Mouse (Mus musculus): ENCODE measurements around the gene Slc3a2. TPM values are rescaled to one million over a fixed set of nuclear protein-coding genes. Genes with fewer than 3 reads are reported as not detected.

Gene Slc3a2
- total RNA-seq, 2 experiments from 2014 or later = 97.4 to 178 TPM

- no peak for DNase-seq
Observed at GRCm38 (mm10) chr19:8711949-8712869, 11.0 kb downstream of the Slc3a2 start.

DNA sequence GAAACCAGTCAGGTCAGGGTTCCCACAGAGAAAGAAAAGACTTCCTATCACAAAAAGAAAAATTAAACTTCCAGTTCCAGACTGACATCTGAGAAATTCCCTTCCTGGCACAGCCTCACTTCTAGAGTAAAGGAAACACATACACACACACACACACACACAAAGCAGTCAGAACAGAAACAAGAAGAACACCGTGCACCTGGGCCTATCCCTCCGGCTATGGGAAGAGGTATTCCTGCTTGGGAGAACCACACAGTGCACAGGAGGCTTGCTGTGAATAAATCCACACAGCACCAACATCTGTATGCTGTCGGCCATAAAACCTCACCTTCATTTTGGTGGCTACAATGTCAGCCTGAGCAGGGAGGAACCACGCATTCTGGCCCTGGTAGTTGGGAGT is 11.7 kb downstream of the Slc3a2 start:
- DNase-seq = no peak

DNA sequence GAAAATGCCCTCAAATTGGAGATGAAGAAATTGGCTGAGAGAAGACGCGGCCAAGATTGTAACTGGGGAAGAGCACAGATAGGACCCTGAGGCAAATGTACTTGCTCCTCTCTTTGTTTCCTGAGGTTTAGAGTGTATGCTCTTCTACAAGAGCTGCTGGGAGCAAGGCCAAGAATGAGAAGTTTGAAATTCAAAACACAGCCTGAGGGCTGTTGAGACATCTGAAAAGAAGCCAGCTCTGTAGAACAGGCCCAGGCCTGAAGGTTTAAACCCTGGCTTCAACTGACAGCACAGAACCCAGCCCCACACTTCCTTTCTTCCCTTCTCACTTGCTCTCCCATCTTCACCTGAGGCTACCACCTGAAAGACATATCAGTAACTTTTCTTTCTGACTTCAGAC is 13.1 kb downstream of the Slc3a2 start:
- peak; percentile 19 for DNase-seq

DNA sequence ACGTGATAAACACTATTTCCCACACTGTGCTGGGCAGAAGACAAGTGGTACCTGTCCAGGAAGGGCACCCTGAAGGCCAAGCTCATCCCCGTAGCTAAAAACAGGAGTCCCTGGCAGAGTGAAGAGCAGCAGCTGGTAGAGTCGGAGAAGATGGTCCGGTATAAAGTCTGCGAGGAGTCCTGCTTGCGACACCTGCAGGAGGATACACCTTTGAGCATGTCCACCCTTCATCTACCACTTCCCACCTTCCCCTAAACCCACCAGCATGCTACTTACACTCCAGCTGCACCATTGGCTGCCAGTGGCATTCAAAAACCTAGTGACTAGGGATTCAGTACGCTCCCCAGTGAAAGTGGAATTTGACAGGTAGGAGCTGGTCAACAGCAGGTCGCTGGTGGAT is 14.2 kb downstream of the Slc3a2 start:
- DNase-seq = no peak

DNA sequence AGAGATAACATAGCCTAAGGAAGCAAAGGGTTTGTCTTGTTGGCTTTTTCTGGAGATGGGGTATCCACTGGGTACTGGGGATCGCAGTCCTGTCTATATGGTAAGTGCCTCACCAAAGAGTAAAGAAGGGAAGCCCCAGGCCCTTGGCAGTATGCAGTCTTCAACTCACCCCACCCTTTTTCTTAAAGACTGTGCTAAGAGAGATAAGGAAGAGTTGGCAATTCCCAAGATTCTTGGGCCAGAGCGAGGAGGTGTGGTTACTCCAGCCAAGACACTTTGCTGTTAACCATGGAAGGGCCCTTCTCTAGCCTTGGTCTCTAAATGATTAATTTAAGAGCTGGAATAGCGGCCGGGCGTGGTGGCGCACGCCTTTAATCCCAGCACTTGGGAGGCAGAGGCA is 16.2 kb downstream of the Slc3a2 start:
- no peak for DNase-seq

DNA sequence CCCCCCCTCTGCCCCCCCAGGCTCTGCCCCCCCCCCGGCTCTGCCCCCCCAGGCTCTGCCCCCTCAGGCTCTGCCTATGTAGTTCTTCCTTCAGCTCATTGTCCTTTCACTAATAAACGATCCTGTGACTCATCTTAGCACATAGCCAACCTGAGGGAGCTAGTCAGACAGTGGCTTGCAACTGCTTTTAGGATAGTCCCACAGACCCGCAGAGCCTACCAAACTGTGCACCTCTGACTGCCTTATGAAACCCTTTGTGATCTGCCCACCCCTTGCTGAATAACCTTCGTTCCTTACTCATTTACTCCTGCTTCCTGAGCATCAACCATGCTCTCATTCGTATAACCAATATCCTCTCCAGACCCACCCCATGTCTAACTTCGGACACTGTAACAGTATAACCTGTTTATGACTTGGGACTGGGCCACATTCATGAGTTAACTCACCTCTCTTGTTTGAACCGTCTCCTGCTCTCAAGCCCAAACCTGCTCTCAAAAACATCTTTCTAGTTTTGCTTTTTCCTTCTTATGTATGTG is 17.0 kb downstream of the Slc3a2 start:
- no peak for DNase-seq

DNA sequence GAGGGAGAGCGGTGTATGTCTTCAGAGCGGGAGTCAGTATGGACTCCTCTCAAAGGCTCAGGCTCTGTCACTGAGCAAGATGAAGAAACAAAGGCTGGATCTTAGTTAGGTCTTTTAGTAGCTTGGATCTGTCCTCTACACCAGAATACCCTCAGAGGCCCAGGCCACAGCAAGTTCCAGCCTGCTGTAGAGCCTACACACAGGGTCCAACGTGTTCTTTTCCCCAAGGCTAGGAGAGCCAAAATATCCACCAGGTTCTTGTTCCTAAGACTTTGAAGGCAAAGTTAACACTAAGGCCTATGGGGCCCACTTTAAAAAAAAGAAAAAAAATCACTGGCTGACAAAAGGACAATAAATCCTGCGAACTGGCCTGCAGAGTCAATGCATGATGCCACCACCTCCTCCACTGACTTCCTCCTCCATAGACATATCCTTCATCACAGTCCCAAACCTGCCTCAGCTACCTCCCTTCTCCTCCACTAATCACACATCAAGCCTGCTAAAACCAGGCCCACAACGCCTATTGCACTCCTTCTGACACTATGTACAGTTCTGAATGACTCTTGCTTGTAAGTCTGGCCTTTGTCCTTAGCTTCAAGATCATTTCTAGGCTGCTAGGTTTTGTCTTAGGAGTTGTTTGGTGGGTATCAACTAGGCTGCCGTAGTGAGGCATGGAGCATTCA is 18.0 kb downstream of the Slc3a2 start:
- DNase-seq = no peak

DNA sequence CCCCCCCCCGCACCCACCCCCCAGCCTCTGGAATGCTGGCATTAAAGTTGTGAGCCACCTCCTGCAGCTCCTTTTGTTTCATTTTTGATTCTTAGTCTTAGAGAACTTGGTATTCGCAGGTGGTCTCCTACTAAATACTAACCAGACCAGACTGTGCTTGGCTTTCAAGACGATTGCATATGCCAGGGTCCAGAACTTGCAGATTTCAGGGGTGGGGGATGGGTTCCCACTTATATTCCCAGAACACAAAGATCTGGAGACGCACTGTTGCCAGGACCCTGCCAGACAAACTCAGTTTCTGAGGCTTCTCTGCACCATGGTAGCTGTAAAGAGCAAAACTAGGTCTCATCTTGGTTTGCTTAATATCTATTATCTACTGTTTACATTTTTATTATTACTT is 19.6 kb downstream of the Slc3a2 start:
- no peak for DNase-seq

DNA sequence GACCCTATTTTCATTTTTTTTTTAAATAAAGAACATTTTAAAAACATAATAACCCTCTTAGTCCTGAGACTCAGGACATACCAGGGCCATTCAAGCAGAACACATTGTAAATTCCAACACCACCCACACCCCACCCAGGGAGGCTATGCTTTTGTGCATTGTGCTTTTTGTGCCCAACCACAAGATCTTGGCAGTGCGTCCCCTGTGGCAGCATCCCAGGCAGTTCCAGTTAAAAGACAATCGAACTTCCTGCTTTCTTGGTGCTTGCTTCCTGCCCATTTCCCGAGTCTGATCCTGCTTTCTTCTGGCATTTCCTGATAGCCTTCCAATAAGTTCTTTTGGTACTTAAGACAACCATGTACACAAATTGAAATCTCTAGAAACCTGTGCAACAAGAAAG is 20.7 kb downstream of the Slc3a2 start:
- DNase-seq = no peak

DNA sequence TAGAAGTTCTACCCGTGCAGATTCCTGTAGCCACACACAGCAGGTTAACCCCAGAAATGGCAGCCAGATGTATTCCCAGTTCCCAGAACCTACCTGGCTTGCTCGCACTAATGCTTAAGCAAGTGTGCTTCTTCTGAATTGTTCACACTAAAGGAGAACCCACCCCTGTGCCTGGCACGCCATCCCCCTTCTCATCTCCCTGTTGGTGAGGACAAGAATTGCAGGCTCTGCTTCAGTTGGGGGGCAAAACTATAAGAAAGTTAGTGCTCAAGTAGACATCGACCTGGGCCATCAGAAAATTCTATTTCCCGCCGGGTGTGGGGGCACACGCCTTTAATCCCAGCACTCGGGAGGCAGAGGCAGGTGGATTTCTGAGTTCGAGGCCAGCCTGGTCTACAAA is 23.5 kb downstream of the Slc3a2 start:
- DNase-seq = no peak

DNA sequence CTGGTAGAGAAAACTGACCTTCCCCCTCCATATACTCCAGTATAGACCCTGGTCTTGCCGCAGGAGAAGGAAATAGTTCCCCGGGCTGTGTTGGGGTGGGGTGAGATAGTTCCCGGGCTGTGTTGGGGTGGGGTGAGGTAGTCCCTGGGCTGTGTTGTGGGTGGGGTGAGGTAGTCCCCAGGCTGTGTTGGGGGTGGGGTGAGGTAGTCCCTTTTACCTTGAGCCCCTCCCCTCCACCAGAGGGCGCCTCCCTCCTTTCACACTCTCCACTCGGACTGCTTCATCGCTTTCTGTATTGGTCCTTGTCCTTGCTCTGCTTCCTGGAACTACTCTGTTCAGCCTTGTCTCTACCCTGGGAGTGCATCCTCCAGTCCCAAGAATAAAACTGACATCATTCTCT is 27.8 kb downstream of the Slc3a2 start:
- peak; percentile 54 for DNase-seq

GRCm38 (mm10) chr19:8692740-8693139 is 30.4 kb downstream of the Slc3a2 start:
- DNase-seq = no peak

- no peak for DNase-seq
Observed at GRCm38 (mm10) chr19:8691871-8692539, 31.2 kb downstream of the Slc3a2 start.

- DNase-seq = no peak
Observed at GRCm38 (mm10) chr19:8683627-8684026, 39.5 kb downstream of the Slc3a2 start.

GRCm38 (mm10) chr19:8682996-8683395 is 40.2 kb downstream of the Slc3a2 start:
- DNase-seq = peak; percentile 81

DNA sequence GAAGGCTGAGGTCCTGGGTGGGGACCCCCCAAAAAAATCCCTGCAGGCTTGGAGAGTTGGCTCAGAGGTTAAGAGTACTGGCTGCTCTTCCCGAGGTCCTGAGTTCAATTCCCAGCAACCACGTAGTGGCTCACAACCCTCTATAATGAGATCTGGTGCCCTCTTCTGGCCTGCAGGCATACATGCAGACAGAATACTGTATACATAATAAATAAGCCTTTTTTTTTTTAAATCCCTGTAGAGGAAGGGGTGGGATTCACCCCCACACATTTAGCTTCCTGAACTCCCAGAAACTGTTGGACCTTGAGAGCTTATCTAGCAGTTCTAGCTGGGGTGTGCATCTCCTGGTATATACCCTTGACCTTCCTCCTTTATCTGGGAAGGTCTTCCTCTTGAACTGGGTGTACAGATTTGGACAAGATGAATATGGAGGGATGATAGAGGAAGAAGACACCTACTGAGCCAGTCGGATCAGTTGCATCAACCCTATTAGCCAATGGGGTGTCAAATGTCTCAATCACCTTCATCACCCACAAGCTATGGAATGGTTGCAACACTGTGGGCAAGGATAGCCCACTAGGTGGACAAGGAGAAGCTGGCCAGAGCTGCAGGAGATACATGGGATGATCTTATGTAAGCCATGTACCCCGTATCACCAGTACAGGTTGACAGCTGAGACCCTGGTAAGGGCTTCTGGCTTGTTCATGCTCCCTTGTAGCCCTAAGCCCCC is 41.4 kb downstream of the Slc3a2 start:
- DNase-seq = no peak

GRCm38 (mm10) chr19:8679031-8679779 is 44.0 kb downstream of the Slc3a2 start:
- DNase-seq = no peak

- no peak for DNase-seq
Observed at GRCm38 (mm10) chr19:8673336-8674063, 49.7 kb downstream of the Slc3a2 start.

DNA sequence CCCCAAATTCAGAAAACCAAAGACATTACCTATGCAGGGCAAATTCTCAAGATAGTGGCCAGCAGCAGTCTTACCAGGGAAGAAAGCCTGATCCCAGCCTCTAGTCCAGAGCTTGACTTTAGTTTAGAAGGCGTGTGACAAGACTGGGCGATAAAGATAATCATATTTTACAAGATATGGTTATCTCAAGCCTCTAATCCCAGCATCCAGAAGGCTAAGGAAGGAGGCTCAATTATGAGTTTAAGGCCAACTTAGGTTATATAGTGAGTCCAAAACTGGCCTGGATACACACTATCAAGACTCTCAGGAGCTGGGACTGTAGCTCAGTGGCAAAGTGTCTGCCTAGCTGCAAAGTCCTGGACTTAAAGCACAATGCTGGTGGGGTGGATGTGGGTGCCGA is 50.3 kb downstream of the Slc3a2 start:
- no peak for DNase-seq

GRCm38 (mm10) chr19:8665746-8666145 is 57.4 kb downstream of the Slc3a2 start:
- DNase-seq = no peak

GRCm38 (mm10) chr19:8664859-8665258 is 58.3 kb downstream of the Slc3a2 start:
- no peak for DNase-seq

Data from adrenal gland, postnatal 10 days (tissue).